Mouse (Mus musculus) liver, embryonic 14.5 days (tissue): Measurements from ENCODE around the gene Pla2g4e. TPM values are rescaled to one million over a fixed set of nuclear protein-coding genes. Genes with fewer than 3 reads are reported as not detected.

Experiments
- ATAC-seq: fragments of 200-750 bp; cut with Nextera tagmentation; 2 replicates; pipeline ENCODE4 v1.8.0; 2017; ENCODE audit warnings: moderate number of reproducible peaks, mild to moderate bottlenecking, moderate library complexity; ENCODE audit not compliant: insufficient read depth
- DNase-seq, 3 experiments: peaks; one replicate each; pipeline ENCODE4 v3.0.0-alpha.2; 2012 to 2013; ENCODE audit warnings: low read depth in 3 of 3, low spot score in 3 of 3
- H3K27ac ChIP-seq: fragments of 300-500 bp; sonication (generic); 2 replicates; pipeline ENCODE4 v1.5.1; 2014; ENCODE audit warnings: moderate library complexity, mild to moderate bottlenecking, control low read depth, inconsistent platforms
- H3K27me3 ChIP-seq: fragments of 300-500 bp; sonication (generic); 2 replicates; pipeline ENCODE4 v1.6.1; 2014; ENCODE audit warnings: mild to moderate bottlenecking, low read length, moderate library complexity; ENCODE audit not compliant: control insufficient read depth, insufficient read depth
- H3K36me3 ChIP-seq: fragments of 300-500 bp; sonication (generic); replicated peaks from 2 replicates; pipeline ENCODE4 v1.6.1; 2014; ENCODE audit warnings: low read depth; ENCODE audit not compliant: control insufficient read depth, insufficient read depth
- H3K4me1 ChIP-seq, 2 experiments: fragments of 200-500 bp in 1 of 2; fragments of 300-500 bp in 1 of 2; sonication (generic) in 1 of 2; replicated peaks; 2 replicates each; pipeline ENCODE4 v1.6.1; 2012 to 2014; ENCODE audit warnings: antibody characterized with exemption in 1 of 2, inconsistent platforms in 1 of 2, low read length in 1 of 2; ENCODE audit not compliant: control insufficient read depth in 2 of 2, insufficient read depth in 2 of 2
- H3K4me2 ChIP-seq: fragments of 300-500 bp; sonication (generic); 2 replicates; pipeline ENCODE4 v1.6.1; 2014; ENCODE audit warnings: low read depth, mild to moderate bottlenecking, control low read depth, moderate library complexity
- H3K4me3 ChIP-seq, 2 experiments: fragments of 200-500 bp in 1 of 2; fragments of 300-500 bp in 1 of 2; sonication (generic) in 1 of 2; 2 replicates each; pipeline ENCODE4 v1.5.1; 2012 to 2014; ENCODE audit warnings: low read depth in 2 of 2, low read length in 2 of 2, mild to moderate bottlenecking in 2 of 2, control low read depth in 1 of 2, inconsistent platforms in 1 of 2, moderate library complexity in 1 of 2; ENCODE audit not compliant: insufficient read depth in 1 of 2
- H3K9ac ChIP-seq: fragments of 300-500 bp; sonication (generic); replicated peaks from 2 replicates; pipeline ENCODE4 v1.6.1; 2014; ENCODE audit warnings: mild to moderate bottlenecking, control low read depth, moderate library complexity
- H3K9me3 ChIP-seq: fragments of 300-500 bp; sonication (generic); 2 replicates; pipeline ENCODE4 v1.6.1; 2016; ENCODE audit warnings: low read length, mixed read lengths; ENCODE audit not compliant: control insufficient read depth
- CTCF ChIP-seq: IDR thresholded peaks from 2 replicates; pipeline ENCODE4 v1.5.1; 2016; ENCODE audit warnings: antibody characterized with exemption, low read depth, control low read depth
- EP300 ChIP-seq: IDR thresholded peaks from 2 replicates; pipeline ENCODE4 v1.6.1; 2016; ENCODE audit warnings: antibody characterized with exemption, low read depth
- WGBS: fragments of 180-500 bp; shearing (Covaris S2); extraction: QIAGEN DNeasy Blood & Tissue Kit; methylation state at CpG from one replicate; pipeline ENCODE4 v1.1.7; 2014; ENCODE audit not compliant: insufficient replicate concordance; 5-methylcytosine and 5-hydroxymethylcytosine counted together
- polyA plus RNA-seq, 2 experiments: library from polyadenylated mRNA; depleted of rRNA in 1 of 2; stranded (reverse) in 1 of 2; unstranded in 1 of 2; fragments of >200 nt; fragmentation: Nextera tagmentation in 1 of 2; extraction: Ambion mirVana in 1 of 2; gene quantifications; 2 replicates each; pipeline versions ENCODE4 v1.2.1 to v1.2.3; 2012 to 2014

Gene Pla2g4e
- polyA plus RNA-seq (2012; rRNA removed) (not detected in 2 replicates), polyA plus RNA-seq (2014; fragmentation: Nextera tagmentation; extraction: Ambion mirVana) (not detected in 2 replicates)

DNA sequence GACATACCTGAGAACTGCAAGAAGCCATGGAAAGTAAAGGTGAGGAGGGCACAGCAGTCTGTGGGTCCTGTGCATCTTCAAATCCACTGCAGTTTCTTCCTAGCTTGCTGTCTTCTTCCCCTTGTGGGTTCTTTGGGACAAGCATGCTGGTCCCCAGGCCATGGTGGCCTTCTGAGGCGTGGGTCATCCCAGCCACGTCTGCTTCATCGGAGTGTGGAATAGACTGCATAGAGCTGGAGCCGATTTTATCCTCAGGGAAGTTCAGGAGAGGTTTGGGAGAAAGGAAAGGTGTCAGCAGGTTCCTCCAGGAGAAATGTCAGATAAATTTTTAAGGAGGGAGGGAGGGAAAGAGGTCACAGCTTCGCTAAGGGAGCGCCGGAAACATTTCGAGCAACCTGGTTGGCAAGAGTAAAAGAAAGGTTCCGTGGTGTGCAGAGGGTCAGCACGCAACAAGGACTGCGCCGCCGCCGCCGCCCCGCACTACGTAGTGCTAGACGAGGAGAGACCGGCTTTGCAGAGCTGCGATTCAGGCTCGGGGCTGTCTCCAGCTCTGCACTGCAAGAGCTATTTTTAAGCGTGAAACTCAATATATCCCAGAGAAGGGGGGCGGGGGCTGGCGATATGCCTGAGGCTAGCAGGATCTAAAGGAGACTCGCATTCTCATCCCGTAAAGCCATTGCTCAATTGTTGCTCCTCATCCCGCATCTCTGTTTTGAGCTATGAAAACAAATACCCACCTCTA lies at the start of gene Pla2g4e:
TSS of gene Pla2g4e (minus strand) at position 657 of the 742 bp plus-strand sequence.
- no peak for ATAC-seq
- DNase-seq, result no peak
- no peak within 1 kb of the TSS for H3K27ac ChIP-seq
- H3K9me3 ChIP-seq, result no peaks in the 10 kb centered on the region
- WGBS, result 7% methylated on average over 27 of the region's 27 CpGs
- H3K4me1 ChIP-seq, result no peaks in the 10 kb centered on the region
- no peak for TF ChIP-seq EP300
- no peak for TF ChIP-seq CTCF
- H3K9ac ChIP-seq, result no peak within 1 kb of the TSS
- peak within 1 kb of the TSS; percentile 31 for H3K4me2 ChIP-seq
- H3K27me3 ChIP-seq, result peaks cover 20% of the 10 kb centered on the region
- H3K4me3 ChIP-seq, result no peak within 1 kb of the TSS
- no peaks in the 10 kb centered on the region for H3K36me3 ChIP-seq

DNA sequence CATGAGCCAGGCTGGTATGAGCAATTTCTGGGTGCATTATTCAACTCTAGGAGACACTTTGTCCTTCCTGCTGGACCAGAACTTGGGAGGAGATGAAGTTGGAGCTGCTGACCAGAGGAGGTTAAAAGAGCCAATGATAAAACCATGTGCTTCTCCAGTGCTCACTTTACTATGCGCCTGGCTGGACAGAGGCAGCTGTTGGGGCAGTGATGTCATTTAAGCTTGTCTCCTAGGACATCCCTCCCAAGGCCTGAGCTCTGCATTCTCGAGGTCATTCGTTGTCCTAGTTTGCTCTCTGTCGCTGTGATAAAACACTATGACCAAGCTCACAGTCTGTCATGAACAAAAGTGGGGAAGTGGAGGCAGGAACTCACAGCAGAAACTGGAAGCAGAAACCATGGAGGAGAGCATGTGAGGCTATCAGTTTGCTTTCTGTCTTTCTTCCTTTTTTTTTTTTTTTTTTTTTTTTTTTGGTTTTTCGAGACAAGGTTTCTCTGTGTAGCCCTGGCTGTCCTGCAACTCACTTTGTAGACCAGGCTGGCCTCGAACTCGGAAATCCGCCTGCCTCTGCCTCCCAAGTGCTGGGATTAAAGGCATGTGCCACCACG lies 46.4 kb upstream of the Pla2g4e start:
- no peaks in the 10 kb centered on the region for H3K36me3 ChIP-seq
- H3K4me2 ChIP-seq, result no peak overlapping the region
- no peak for TF ChIP-seq CTCF
- TF ChIP-seq EP300, result no peak
- H3K9ac ChIP-seq, result no peak overlapping the region
- no peak for ATAC-seq
- H3K27ac ChIP-seq, result no peak overlapping the region
- no peak overlapping the region for H3K4me3 ChIP-seq
- no peaks in the 10 kb centered on the region for H3K4me1 ChIP-seq
- no peaks in the 10 kb centered on the region for H3K27me3 ChIP-seq
- H3K9me3 ChIP-seq, result no peaks in the 10 kb centered on the region
- DNase-seq, result no peak
- WGBS, result 57% methylated on average over 8 of the region's 9 CpGs

DNA sequence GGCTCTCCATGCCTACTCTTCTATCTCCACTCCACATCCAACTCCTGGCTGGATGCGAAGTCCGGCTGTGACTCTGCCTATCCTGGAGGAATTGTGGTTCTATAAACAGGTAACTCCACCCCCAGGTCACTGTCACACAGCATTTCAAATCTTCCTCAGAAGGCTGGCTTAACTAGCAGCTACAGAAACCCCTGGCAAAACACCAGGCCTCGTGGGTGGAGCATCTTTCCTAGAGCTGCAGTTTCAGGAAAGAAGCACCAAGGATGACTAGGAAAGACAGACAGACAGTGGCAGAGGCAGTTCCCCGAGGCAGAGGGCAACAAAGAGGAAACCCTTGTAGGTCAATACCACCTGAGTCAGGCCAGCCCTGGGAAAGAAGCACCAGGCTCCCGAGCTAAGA lies 43.9 kb upstream of the Pla2g4e start, which contains the start of gene Pla2g4d:
TSS of gene Pla2g4d (minus strand) at position 203 of the 400 bp plus-strand sequence.
- TF ChIP-seq EP300 (no peak), CTCF (no peak)

DNA sequence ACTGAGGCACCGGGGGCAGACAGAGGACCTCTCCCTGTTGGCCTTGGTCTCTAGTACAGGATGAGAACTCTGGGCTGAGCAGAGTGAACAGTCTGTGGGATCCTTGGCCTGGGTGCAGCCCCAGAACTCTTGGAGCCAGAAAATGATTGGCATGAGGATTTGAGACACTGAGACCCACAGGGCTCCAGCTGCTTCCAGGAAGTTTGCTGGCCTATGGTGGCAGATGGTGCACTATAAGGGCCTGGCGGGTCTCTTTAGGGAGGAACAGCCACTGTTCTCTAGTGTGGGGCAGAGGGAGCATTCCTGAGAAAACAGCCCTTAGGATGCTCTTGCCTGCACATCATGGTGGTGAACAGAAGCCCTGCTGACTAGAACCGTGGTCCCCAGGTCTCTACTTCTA lies 43.3 kb upstream of the Pla2g4e start:
- no peak overlapping the region for H3K4me3 ChIP-seq
- H3K27me3 ChIP-seq, result no peaks in the 10 kb centered on the region
- no peak overlapping the region for H3K4me2 ChIP-seq
- ATAC-seq, result no peak
- no peaks in the 10 kb centered on the region for H3K4me1 ChIP-seq
- TF ChIP-seq CTCF (no peak), EP300 (no peak)
- H3K27ac ChIP-seq, result no peak overlapping the region
- no peaks in the 10 kb centered on the region for H3K9me3 ChIP-seq
- no peak for DNase-seq
- no peak overlapping the region for H3K9ac ChIP-seq
- 69% methylated on average over 3 of the region's 3 CpGs for WGBS
- no peaks in the 10 kb centered on the region for H3K36me3 ChIP-seq

More for the DNA sequence above, 43.9 kb upstream of the Pla2g4e start, which contains the start of gene Pla2g4d:
- Histone ChIP-seq H3K36me3 (no peaks in the 10 kb centered on the region), H3K27me3 (no peaks in the 10 kb centered on the region), H3K4me2 (no peak within 1 kb of the TSS), H3K9ac (no peak within 1 kb of the TSS), H3K9me3 (no peaks in the 10 kb centered on the region), H3K4me1 (no peaks in the 10 kb centered on the region), H3K27ac (no peak within 1 kb of the TSS), H3K4me3 (no peak within 1 kb of the TSS)
- DNase-seq (no peak), ATAC-seq (no peak)
- 39% methylated on average over 5 of the region's 5 CpGs for WGBS

DNA sequence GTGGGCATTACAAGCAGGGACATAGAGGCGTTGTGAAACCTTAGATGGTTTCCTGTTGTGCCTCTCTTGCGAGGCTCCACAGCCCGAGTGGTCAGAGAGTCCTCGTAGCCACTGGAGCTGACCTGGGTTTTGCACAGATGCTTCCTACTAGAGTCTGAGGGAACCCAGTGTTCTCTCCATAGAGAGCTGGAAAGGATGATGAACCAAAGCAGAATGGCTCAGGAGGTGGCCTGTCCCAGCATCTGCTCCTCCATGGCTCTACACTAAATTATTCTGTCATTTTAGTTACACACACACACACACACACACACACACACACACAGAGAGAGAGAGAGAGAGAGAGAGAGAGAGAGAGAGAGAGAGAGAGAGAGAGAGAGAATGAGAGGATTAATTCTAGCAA lies 40.5 kb upstream of the Pla2g4e start:
- TF ChIP-seq EP300, result no peak
- no peak for TF ChIP-seq CTCF
- DNase-seq (no peak), ATAC-seq (no peak)
- Histone ChIP-seq H3K4me3 (no peak overlapping the region), H3K36me3 (no peaks in the 10 kb centered on the region), H3K27me3 (no peaks in the 10 kb centered on the region), H3K4me1 (no peaks in the 10 kb centered on the region), H3K4me2 (no peak overlapping the region), H3K9ac (no peak overlapping the region), H3K9me3 (no peaks in the 10 kb centered on the region), H3K27ac (no peak overlapping the region)
- WGBS, result 25% methylated on average over 4 of the region's 4 CpGs
